Mouse (Mus musculus) forebrain, embryonic 16.5 days (tissue): ENCODE results near the gene Krtap15. TPM values are rescaled to one million over a fixed set of nuclear protein-coding genes. Genes with fewer than 3 reads are reported as not detected.

ENCODE experiments used
- ATAC-seq: fragments of 200-750 bp; cut with Nextera tagmentation; 2 replicates; pipeline ENCODE4 v1.8.0; 2017; ENCODE audit warnings: mild to moderate bottlenecking, moderate library complexity
- H3K27ac ChIP-seq: fragments of 300-500 bp; sonication (generic); 2 replicates; pipeline ENCODE4 v1.5.1; 2014; ENCODE audit warnings: low read length, control low read depth
- H3K27me3 ChIP-seq: fragments of 300-500 bp; sonication (generic); replicated peaks from 2 replicates; pipeline ENCODE4 v1.6.1; 2014; ENCODE audit warnings: low read length; ENCODE audit not compliant: control insufficient read depth, insufficient read depth
- H3K36me3 ChIP-seq: fragments of 300-500 bp; sonication (generic); 2 replicates; pipeline ENCODE4 v1.6.1; 2014; ENCODE audit not compliant: control insufficient read depth, insufficient read depth
- H3K4me1 ChIP-seq: fragments of 300-500 bp; sonication (generic); replicated peaks from 2 replicates; pipeline ENCODE4 v1.6.1; 2014; ENCODE audit warnings: low read length; ENCODE audit not compliant: control insufficient read depth, insufficient read depth
- H3K4me2 ChIP-seq: fragments of 300-500 bp; sonication (generic); 2 replicates; pipeline ENCODE4 v1.6.1; 2014; ENCODE audit warnings: mild to moderate bottlenecking, low read length, control low read depth
- H3K4me3 ChIP-seq: fragments of 300-500 bp; sonication (generic); replicated peaks from 2 replicates; pipeline ENCODE4 v1.5.1; 2014; ENCODE audit warnings: mild to moderate bottlenecking, low read length, control low read depth
- H3K9ac ChIP-seq: fragments of 300-500 bp; sonication (generic); replicated peaks from 2 replicates; pipeline ENCODE4 v1.6.1; 2014; ENCODE audit warnings: low read depth, low read length, control low read depth
- H3K9me3 ChIP-seq: fragments of 300-500 bp; sonication (generic); 2 replicates; pipeline ENCODE4 v1.6.1; 2016; ENCODE audit warnings: low read length; ENCODE audit not compliant: control insufficient read depth
- WGBS: fragments of 180-500 bp; shearing (Covaris S2); extraction: QIAGEN DNeasy Blood & Tissue Kit; methylation state at CpG from one replicate; pipeline ENCODE4 v1.1.7; 2014; 5-methylcytosine and 5-hydroxymethylcytosine counted together
- polyA plus RNA-seq: library from polyadenylated mRNA; unstranded; fragments of >200 nt; fragmentation: Nextera tagmentation; extraction: Ambion mirVana; gene quantifications from 2 replicates; pipeline ENCODE4 v1.2.1, GENCODE M21; 2015

Krtap15 gene
- not detected in 2 replicates for polyA plus RNA-seq

GRCm38 (mm10) chr16:88820066-88820465 is at the start of gene Krtap15:
Gene Krtap15, plus strand, starts transcription at chr16:88820215.
- WGBS = 82% methylated on average over 3 of the region's 3 CpGs
- no peak within 1 kb of the TSS for H3K9ac ChIP-seq
- H3K36me3 ChIP-seq = no peaks in the 10 kb centered on the region
- H3K4me1 ChIP-seq = no peaks in the 10 kb centered on the region
- no peak within 1 kb of the TSS for H3K4me2 ChIP-seq
- no peak for ATAC-seq
- no peak within 1 kb of the TSS for H3K27ac ChIP-seq
- H3K27me3 ChIP-seq = no peaks in the 10 kb centered on the region
- no peaks in the 10 kb centered on the region for H3K9me3 ChIP-seq
- no peak within 1 kb of the TSS for H3K4me3 ChIP-seq

GRCm38 (mm10) chr16:88774106-88774505 is 45.9 kb upstream of the Krtap15 start, which contains the start of gene 2310057N15Rik:
Gene 2310057N15Rik, minus strand, starts transcription at chr16:88774206.
- H3K27me3 ChIP-seq = no peaks in the 10 kb centered on the region
- no peak for ATAC-seq
- H3K36me3 ChIP-seq = no peaks in the 10 kb centered on the region
- no peak within 1 kb of the TSS for H3K4me3 ChIP-seq
- H3K4me2 ChIP-seq = no peak within 1 kb of the TSS
- WGBS = 91% methylated on average over 2 of the region's 2 CpGs
- H3K4me1 ChIP-seq = no peaks in the 10 kb centered on the region
- no peaks in the 10 kb centered on the region for H3K9me3 ChIP-seq
- no peak within 1 kb of the TSS for H3K9ac ChIP-seq
- H3K27ac ChIP-seq = no peak within 1 kb of the TSS

- 95% methylated on average over 5 of the region's 6 CpGs for whole genome bisulfite sequencing
- no peaks in the 10 kb centered on the region for H3K4me1 ChIP-seq
Observed at GRCm38 (mm10) chr16:88777596-88777995, 42.4 kb upstream of the Krtap15 start, which contains the start of gene Gm5965. Gene Gm5965, plus strand, starts transcription at chr16:88777896.

GRCm38 (mm10) chr16:88786786-88787185 is 33.2 kb upstream of the Krtap15 start:
- no peak overlapping the region for H3K27ac ChIP-seq
- no peak overlapping the region for H3K9ac ChIP-seq
- no peaks in the 10 kb centered on the region for H3K27me3 ChIP-seq
- 81% methylated on average over 2 of the region's 2 CpGs for WGBS
- no peaks in the 10 kb centered on the region for H3K4me1 ChIP-seq
- H3K4me3 ChIP-seq = no peak overlapping the region
- no peaks in the 10 kb centered on the region for H3K9me3 ChIP-seq
- H3K36me3 ChIP-seq = no peaks in the 10 kb centered on the region
- H3K4me2 ChIP-seq = no peak overlapping the region
- ATAC-seq = no peak

More at GRCm38 (mm10) chr16:88777596-88777995, 42.4 kb upstream of the Krtap15 start, which contains the start of gene Gm5965:
- Histone ChIP-seq H3K27me3 (no peaks in the 10 kb centered on the region), H3K4me2 (no peak within 1 kb of the TSS), H3K4me3 (no peak within 1 kb of the TSS), H3K27ac (no peak within 1 kb of the TSS), H3K9ac (no peak within 1 kb of the TSS), H3K36me3 (no peaks in the 10 kb centered on the region), H3K9me3 (no peaks in the 10 kb centered on the region)
- ATAC-seq = no peak

- Histone ChIP-seq H3K27ac (no peak within 1 kb of the TSS), H3K4me1 (no peaks in the 10 kb centered on the region), H3K27me3 (no peaks in the 10 kb centered on the region), H3K4me3 (no peak within 1 kb of the TSS), H3K36me3 (no peaks in the 10 kb centered on the region), H3K9me3 (no peaks in the 10 kb centered on the region), H3K9ac (no peak within 1 kb of the TSS), H3K4me2 (no peak within 1 kb of the TSS)
- no peak for ATAC-seq
- WGBS = 65% methylated on average over 2 of the region's 2 CpGs
Observed at GRCm38 (mm10) chr16:88811827-88812226, 8.2 kb upstream of the Krtap15 start, which contains the start of gene Gm20741. Gene Gm20741, minus strand, starts transcription at chr16:88812220.

DNA sequence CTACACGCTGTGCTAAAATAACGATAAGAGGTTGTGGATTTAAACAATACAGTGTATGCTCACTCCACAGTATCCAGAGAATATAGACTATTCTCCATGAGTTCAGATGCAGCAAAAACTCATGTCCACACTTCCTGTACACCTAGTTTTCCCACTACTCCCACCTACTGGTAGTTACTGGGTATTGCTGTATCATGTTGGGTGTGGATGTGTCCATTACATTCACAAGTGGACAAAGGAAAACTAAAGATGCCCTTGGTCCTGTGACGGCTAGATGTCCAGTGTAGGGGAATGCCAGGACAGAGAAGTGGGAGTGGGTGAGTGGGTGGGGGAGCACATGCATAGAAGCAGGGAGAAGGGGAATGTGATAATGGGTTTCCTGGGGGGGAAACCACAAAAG is 3.7 kb downstream of the Krtap15 start:
- Histone ChIP-seq H3K4me3 (no peak overlapping the region), H3K4me2 (no peak overlapping the region), H3K27me3 (no peaks in the 10 kb centered on the region), H3K9me3 (no peaks in the 10 kb centered on the region), H3K4me1 (no peaks in the 10 kb centered on the region), H3K27ac (no peak overlapping the region), H3K36me3 (no peaks in the 10 kb centered on the region), H3K9ac (no peak overlapping the region)
- no peak for ATAC-seq
- WGBS = 68% methylated on average over 3 of the region's 3 CpGs

- no peak within 1 kb of the TSS for H3K27ac ChIP-seq
- H3K4me3 ChIP-seq = no peak within 1 kb of the TSS
- ATAC-seq = peak; percentile 81
- H3K9ac ChIP-seq = no peak within 1 kb of the TSS
- H3K36me3 ChIP-seq = no peaks in the 10 kb centered on the region
- WGBS = 62% methylated on average over 9 of the region's 9 CpGs
- no peaks in the 10 kb centered on the region for H3K9me3 ChIP-seq
- no peaks in the 10 kb centered on the region for H3K27me3 ChIP-seq
- no peak within 1 kb of the TSS for H3K4me2 ChIP-seq
- no peaks in the 10 kb centered on the region for H3K4me1 ChIP-seq
Observed at GRCm38 (mm10) chr16:88826095-88826652, 6.2 kb downstream of the Krtap15 start, which contains the start of gene Krtap14. Gene Krtap14, minus strand, starts transcription at chr16:88826145.

- Histone ChIP-seq H3K27me3 (no peaks in the 10 kb centered on the region), H3K36me3 (no peaks in the 10 kb centered on the region), H3K4me2 (no peak overlapping the region), H3K9me3 (no peaks in the 10 kb centered on the region), H3K4me3 (no peak overlapping the region), H3K9ac (no peak overlapping the region), H3K4me1 (no peaks in the 10 kb centered on the region), H3K27ac (no peak overlapping the region)
- ATAC-seq = no peak
- WGBS = 68% methylated on average over 3 of the region's 3 CpGs
Observed at GRCm38 (mm10) chr16:88826978-88827377, 7.0 kb downstream of the Krtap15 start.

DNA sequence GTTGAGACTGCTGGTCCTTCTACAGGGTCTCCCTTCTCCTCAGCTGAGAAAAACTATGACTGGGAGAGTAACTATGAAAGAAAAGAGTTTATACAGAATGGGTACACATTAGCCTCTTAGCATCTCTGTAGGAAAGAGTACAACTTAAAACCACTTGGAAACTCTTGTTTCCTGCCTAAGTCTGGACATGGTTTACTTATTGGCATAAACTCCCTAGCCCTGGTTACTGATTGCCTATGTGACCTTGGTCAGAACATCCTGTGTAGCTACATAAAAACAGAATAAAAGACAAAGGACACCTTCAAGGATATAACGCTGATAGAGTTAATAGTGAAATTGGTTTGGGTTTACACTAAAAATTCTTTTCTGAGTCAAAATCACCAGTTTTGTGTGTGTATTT is 27.3 kb downstream of the Krtap15 start:
- no peak for ATAC-seq
- H3K4me2 ChIP-seq = no peak overlapping the region
- no peaks in the 10 kb centered on the region for H3K27me3 ChIP-seq
- H3K4me3 ChIP-seq = no peak overlapping the region
- H3K36me3 ChIP-seq = no peaks in the 10 kb centered on the region
- no peak overlapping the region for H3K27ac ChIP-seq
- H3K4me1 ChIP-seq = no peaks in the 10 kb centered on the region
- H3K9me3 ChIP-seq = no peaks in the 10 kb centered on the region
- WGBS = 96% methylated on average over 1 of the region's 1 CpGs
- H3K9ac ChIP-seq = no peak overlapping the region
